Mouse (Mus musculus) lung, postnatal 0 days (tissue): ENCODE results near the gene Ism2. TPM values are rescaled to one million over a fixed set of nuclear protein-coding genes. Genes with fewer than 3 reads are reported as not detected.

Experiments used
- ATAC-seq: fragments of 200-750 bp; cut with Nextera tagmentation; 2 replicates; pipeline ENCODE4 v1.8.0; 2017; ENCODE audit warnings: moderate library complexity
- DNase-seq: peaks from one replicate; pipeline ENCODE4 v3.0.0-alpha.2; 2016; ENCODE audit warnings: low spot score
- H3K27ac ChIP-seq: fragments of 300-500 bp; sonication (generic); 2 replicates; pipeline ENCODE4 v1.5.1; 2014; ENCODE audit warnings: antibody characterized with exemption, mild to moderate bottlenecking, low read length, mixed read lengths
- H3K27me3 ChIP-seq: fragments of 300-500 bp; sonication (generic); replicated peaks from 2 replicates; pipeline ENCODE4 v1.6.1; 2014; ENCODE audit warnings: low read length, mixed read lengths; ENCODE audit not compliant: insufficient read depth
- H3K36me3 ChIP-seq: fragments of 300-500 bp; sonication (generic); 2 replicates; pipeline ENCODE4 v1.6.1; 2014; ENCODE audit warnings: low read length, mixed read lengths; ENCODE audit not compliant: insufficient read depth
- H3K4me1 ChIP-seq: fragments of 300-500 bp; sonication (generic); 2 replicates; pipeline ENCODE4 v1.6.1; 2014; ENCODE audit warnings: antibody characterized with exemption, low read depth, low read length, mixed read lengths; ENCODE audit not compliant: insufficient read depth
- H3K4me2 ChIP-seq: fragments of 300-500 bp; sonication (generic); replicated peaks from 2 replicates; pipeline ENCODE4 v1.6.1; 2014; ENCODE audit warnings: low read depth, mild to moderate bottlenecking, low read length, moderate library complexity, mixed read lengths
- H3K4me3 ChIP-seq: fragments of 300-500 bp; sonication (generic); 2 replicates; pipeline ENCODE4 v1.5.1; 2014; ENCODE audit warnings: low read depth, low read length
- H3K9ac ChIP-seq: fragments of 300-500 bp; sonication (generic); replicated peaks from 2 replicates; pipeline ENCODE4 v1.6.1; 2014; ENCODE audit warnings: low read depth, mild to moderate bottlenecking
- H3K9me3 ChIP-seq: fragments of 300-500 bp; sonication (generic); 2 replicates; pipeline ENCODE4 v1.6.1; 2016; ENCODE audit warnings: low read length, mixed read lengths
- CTCF ChIP-seq: IDR thresholded peaks from 2 replicates; pipeline ENCODE4 v1.5.1; 2016; ENCODE audit warnings: antibody characterized with exemption, mild to moderate bottlenecking
- EP300 ChIP-seq: IDR thresholded peaks from 2 replicates; pipeline ENCODE4 v1.6.1; 2016; ENCODE audit warnings: antibody characterized with exemption, mild to moderate bottlenecking, control low read depth
- WGBS: fragments of 180-500 bp; shearing (Covaris S2); extraction: QIAGEN DNeasy Blood & Tissue Kit; methylation state at CpG from one replicate; pipeline ENCODE4 v1.1.7; 2014; 5-methylcytosine and 5-hydroxymethylcytosine counted together
- polyA plus RNA-seq: library from polyadenylated mRNA; unstranded; fragments of >200 nt; fragmentation: Nextera tagmentation; extraction: Ambion mirVana; gene quantifications from 2 replicates; pipeline ENCODE4 v1.2.1, GENCODE M21; 2015

Gene Ism2
- polyA plus RNA-seq = 0.75 and 2.2 TPM in 2 replicates

DNA sequence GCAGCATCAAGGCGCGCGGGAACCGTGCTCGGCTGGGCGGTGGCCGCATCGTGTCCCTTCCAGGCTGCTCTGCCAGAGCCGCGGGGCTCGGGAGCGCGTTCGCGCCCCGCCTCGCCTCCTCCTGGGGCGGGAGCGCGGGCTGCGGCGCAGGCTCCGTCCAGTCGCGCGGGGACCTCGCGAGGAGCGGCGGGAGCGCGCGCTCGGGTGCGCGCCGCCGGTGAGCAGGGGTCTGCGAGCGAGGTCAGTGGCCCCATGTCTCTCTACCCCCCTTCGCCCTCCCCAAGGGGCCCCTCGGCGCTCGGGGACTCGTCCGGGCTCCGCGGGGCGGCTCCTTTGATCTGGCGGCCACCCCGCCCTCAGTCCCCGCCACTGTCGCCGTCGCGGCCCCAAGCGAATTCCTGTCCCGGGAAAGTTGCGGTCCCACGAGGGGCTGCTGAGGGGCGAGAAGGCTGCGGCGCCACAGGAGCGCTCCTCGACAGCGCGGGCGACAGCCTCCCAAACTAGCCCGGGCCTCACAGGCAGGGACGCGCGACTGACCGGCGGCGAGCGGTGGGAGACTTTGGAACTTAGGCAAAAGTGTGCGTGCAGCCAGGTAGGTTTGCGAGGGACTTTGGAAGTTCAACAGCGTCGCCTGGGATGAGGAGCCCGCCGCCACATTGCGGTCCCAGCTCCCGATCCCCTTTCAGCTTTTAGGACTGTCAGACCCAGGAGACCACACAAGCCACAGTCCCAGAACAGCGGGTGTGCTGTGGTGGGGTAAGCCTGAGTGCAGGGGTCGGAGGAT is at the start of gene Ism2:
TSS of gene Ism2 (minus strand) at position 49 of the 784 bp plus-strand sequence.
- under 1% methylated on average over 58 of the region's 86 CpGs for WGBS
- Histone ChIP-seq H3K27ac (no peak within 1 kb of the TSS), H3K9ac (peak within 1 kb of the TSS; percentile 50), H3K9me3 (no peaks in the 10 kb centered on the region), H3K4me3 (peak within 1 kb of the TSS; percentile 76), H3K4me1 (peaks cover 7% of the 10 kb centered on the region), H3K36me3 (no peaks in the 10 kb centered on the region), H3K27me3 (no peaks in the 10 kb centered on the region), H3K4me2 (peak within 1 kb of the TSS; percentile 99)
- TF ChIP-seq CTCF (no peak; the same call in 1 of the 2 replicates), EP300 (no peak)
- DNase-seq (peak; percentile 31), ATAC-seq (peak; percentile 80)

DNA sequence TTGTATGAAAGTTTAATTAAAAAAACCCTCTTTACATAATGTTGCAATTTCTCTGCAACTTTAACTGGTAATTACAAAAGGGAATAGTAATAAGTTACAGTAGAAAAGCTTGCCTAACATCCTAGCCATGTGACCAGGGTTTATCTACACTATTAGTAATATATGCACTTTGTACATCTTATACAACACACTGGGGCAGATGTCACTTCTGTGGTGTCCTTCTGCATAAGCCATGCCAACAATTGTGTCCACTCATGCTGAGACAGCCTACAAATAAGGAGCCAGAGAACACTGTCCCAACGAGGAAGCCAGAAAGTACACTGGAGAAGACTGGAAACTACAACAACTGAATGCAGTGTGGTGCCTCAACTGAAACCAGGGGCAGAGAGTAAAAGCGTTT is 48.5 kb upstream of the Ism2 start:
- no peaks in the 10 kb centered on the region for H3K36me3 ChIP-seq

DNA sequence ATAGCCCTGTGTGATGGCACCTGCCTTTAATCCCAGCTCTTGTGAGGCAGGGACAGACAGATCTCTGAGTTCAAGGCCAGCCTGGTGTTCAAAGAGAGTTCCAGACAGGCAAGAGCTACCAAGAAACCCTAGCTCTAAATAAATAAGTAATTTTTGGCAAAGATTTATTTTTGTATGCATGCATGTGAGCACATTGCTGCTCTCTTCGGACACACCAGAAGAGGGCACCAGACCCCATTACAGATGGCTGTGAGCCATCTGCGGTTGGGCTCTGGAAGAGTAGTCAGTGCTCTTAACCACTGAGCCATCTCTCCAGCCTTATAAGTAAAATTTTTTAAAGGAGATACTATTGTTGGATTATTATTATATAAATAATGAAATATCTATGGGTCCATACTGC is 48.0 kb upstream of the Ism2 start:
- Histone ChIP-seq H3K36me3 (no peaks in the 10 kb centered on the region; the same call in 1 of the 2 replicates), H3K4me1 (no peaks in the 10 kb centered on the region), H3K4me2 (no peak overlapping the region), H3K9me3 (no peaks in the 10 kb centered on the region), H3K4me3 (no peak overlapping the region), H3K9ac (no peak overlapping the region), H3K27me3 (no peaks in the 10 kb centered on the region), H3K27ac (no peak overlapping the region)
- 98% methylated on average over 2 of the region's 2 CpGs for WGBS
- TF ChIP-seq CTCF (peak; percentile 57), EP300 (no peak)
- no peak for ATAC-seq
- no peak for DNase-seq

More for the DNA sequence above, 48.5 kb upstream of the Ism2 start:
- TF ChIP-seq EP300 (0 out of 2 replicates have a peak, but pooled peaks have one; percentile 12), CTCF (no peak)
- H3K9ac ChIP-seq = no peak overlapping the region
- no peaks in the 10 kb centered on the region for H3K4me1 ChIP-seq
- no peak overlapping the region for H3K4me3 ChIP-seq
- DNase-seq (no peak), ATAC-seq (no peak)
- H3K27ac ChIP-seq = no peak overlapping the region
- H3K27me3 ChIP-seq = no peaks in the 10 kb centered on the region
- no peak overlapping the region for H3K4me2 ChIP-seq
- WGBS = 85% methylated on average over 2 of the region's 2 CpGs
- H3K9me3 ChIP-seq = no peaks in the 10 kb centered on the region

DNA sequence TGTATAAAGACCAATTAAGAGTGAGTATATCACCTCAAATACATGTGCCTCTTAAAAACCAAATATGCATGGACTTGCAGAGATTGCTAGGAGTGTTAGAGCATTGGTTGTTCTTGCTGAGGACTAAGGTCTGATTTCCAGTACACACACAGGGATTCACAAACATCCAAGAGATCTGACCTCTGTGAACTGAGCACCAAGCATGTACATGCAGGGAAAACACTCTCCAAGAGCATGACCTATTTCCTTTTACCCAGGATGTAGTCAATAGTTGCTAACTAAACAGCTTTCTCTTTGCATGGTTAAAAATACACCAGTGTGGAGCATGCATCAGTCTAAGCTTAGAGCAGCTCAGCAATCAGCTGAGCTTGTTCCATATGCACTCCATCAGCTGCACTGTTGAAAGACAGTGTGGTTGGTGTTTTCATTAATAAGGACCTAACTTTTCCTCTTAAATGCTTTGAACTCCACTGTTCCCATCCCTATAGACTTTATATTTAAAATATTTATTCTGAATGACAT is 43.6 kb upstream of the Ism2 start:
- H3K4me1 ChIP-seq = no peaks in the 10 kb centered on the region
- no peak overlapping the region for H3K4me2 ChIP-seq
- no peak overlapping the region for H3K9ac ChIP-seq
- TF ChIP-seq EP300 = no peak
- no peak for TF ChIP-seq CTCF
- no peaks in the 10 kb centered on the region for H3K27me3 ChIP-seq
- ATAC-seq (no peak), DNase-seq (no peak)
- no peak overlapping the region for H3K27ac ChIP-seq
- H3K9me3 ChIP-seq = no peaks in the 10 kb centered on the region
- no peak overlapping the region for H3K4me3 ChIP-seq
- H3K36me3 ChIP-seq = peaks cover 9% of the 10 kb centered on the region

DNA sequence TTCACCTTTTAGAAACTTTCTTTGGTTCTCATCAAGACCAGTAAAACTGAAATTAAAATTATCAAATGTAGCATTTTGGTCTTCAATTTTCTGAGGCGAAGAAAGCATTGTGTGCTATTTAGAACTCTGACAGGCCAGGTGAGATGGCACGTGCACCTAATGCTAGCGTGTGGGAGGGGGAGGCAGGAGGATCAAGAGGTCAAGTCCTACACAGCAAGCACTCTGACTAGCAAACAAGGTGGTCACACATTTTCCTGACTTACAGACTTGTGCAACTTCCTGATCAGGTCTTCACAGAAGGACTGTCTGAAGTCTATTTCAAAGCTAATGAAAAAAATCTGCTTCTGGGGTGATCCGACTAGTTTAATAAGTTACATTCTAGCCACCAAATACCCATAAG is 38.6 kb upstream of the Ism2 start:
- H3K9me3 ChIP-seq = no peaks in the 10 kb centered on the region
- 77% methylated on average over 4 of the region's 4 CpGs for WGBS
- no peaks in the 10 kb centered on the region for H3K4me1 ChIP-seq
- DNase-seq = no peak
- ATAC-seq = no peak
- peaks cover 9% of the 10 kb centered on the region for H3K36me3 ChIP-seq
- H3K27me3 ChIP-seq = no peaks in the 10 kb centered on the region
- H3K4me3 ChIP-seq = no peak overlapping the region
- no peak for TF ChIP-seq CTCF
- no peak for TF ChIP-seq EP300
- no peak overlapping the region for H3K27ac ChIP-seq
- H3K4me2 ChIP-seq = no peak overlapping the region
- H3K9ac ChIP-seq = no peak overlapping the region

DNA sequence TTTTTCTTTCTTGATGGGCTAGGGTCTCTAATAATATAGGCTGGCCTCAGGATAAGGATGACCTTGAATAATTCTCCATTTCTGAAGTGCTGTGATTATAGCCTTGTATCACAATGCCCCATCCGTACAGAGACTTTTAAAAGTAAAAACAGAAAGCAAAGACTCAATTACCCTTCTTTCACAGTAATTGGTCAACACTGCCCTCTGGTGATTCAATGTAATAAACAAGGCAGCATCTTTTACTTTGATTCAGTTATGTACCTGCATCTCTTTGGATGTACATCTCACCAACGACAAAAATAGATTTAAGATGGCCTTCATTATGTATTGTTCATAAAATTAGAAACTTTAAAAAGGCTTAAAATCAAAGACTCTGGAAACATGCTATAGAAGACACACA is 35.4 kb upstream of the Ism2 start:
- no peak overlapping the region for H3K4me2 ChIP-seq
- no peak overlapping the region for H3K9ac ChIP-seq
- no peaks in the 10 kb centered on the region for H3K9me3 ChIP-seq
- peak; percentile 35 for DNase-seq
- H3K4me3 ChIP-seq = no peak overlapping the region
- TF ChIP-seq CTCF (peak; percentile 65), EP300 (no peak)
- no peak overlapping the region for H3K27ac ChIP-seq
- no peaks in the 10 kb centered on the region for H3K27me3 ChIP-seq
- ATAC-seq = no peak
- 32% methylated on average over 2 of the region's 2 CpGs for WGBS
- H3K4me1 ChIP-seq = no peaks in the 10 kb centered on the region
- peaks cover 6% of the 10 kb centered on the region for H3K36me3 ChIP-seq
